Mouse (Mus musculus) ES-E14 (cell line): Measurements from ENCODE around the gene Blnk. TPM values are rescaled to one million over a fixed set of nuclear protein-coding genes. Genes with fewer than 3 reads are reported as not detected.

Source experiments
- DNase-seq: peaks from one replicate; pipeline ENCODE4 v3.0.0-alpha.2; 2013; ENCODE audit warnings: low read depth, low spot score
- H3K27ac ChIP-seq: 2 replicates; pipeline ENCODE4 v1.5.1; 2012; ENCODE audit warnings: low read depth, mild to moderate bottlenecking, low read length, moderate library complexity, mixed read lengths; ENCODE audit not compliant: poor library complexity, insufficient read depth, severe bottlenecking
- H3K36me3 ChIP-seq: 2 replicates; pipeline ENCODE4 v1.6.1; 2012; ENCODE audit warnings: mild to moderate bottlenecking, low read length, moderate library complexity, mixed read lengths; ENCODE audit not compliant: control insufficient read depth, poor library complexity, insufficient read depth, severe bottlenecking
- H3K4me1 ChIP-seq, 2 experiments: fragments of 150-350 bp in 1 of 2; sonication (generic) in 1 of 2; 2 replicates each; pipeline ENCODE4 v1.6.1; 2012; ENCODE audit warnings: low read length in 2 of 2, mild to moderate bottlenecking in 1 of 2, mixed read lengths in 1 of 2; ENCODE audit not compliant: control insufficient read depth in 2 of 2, insufficient read depth in 2 of 2, poor library complexity in 1 of 2
- H3K4me3 ChIP-seq, 2 experiments: fragments of 150-350 bp in 1 of 2; sonication (generic) in 1 of 2; 2 replicates each; pipeline ENCODE4 v1.5.1; 2012; ENCODE audit warnings: low read length in 2 of 2, low read depth in 1 of 2, mild to moderate bottlenecking in 1 of 2, mixed read lengths in 1 of 2; ENCODE audit not compliant: insufficient read depth in 1 of 2, poor library complexity in 1 of 2, severe bottlenecking in 1 of 2
- H3K9ac ChIP-seq: 2 replicates; pipeline ENCODE4 v1.6.1; 2012; ENCODE audit warnings: low read depth, mild to moderate bottlenecking, low read length, mixed read lengths; ENCODE audit not compliant: poor library complexity, insufficient read depth, severe bottlenecking
- H3K9me3 ChIP-seq: fragments of 150-350 bp; sonication (generic); 2 replicates; pipeline ENCODE4 v1.6.1; 2012; ENCODE audit warnings: low read depth, mild to moderate bottlenecking, low read length; ENCODE audit not compliant: control insufficient read depth, insufficient read depth
- CHD2 ChIP-seq: IDR thresholded peaks from 2 replicates; pipeline ENCODE4 v1.6.1; 2014; ENCODE audit warnings: mild to moderate bottlenecking, low read depth, low read length, inconsistent platforms
- HCFC1 ChIP-seq: IDR thresholded peaks from 2 replicates; pipeline ENCODE4 v1.6.1; 2012; ENCODE audit warnings: low read length, inconsistent platforms, borderline replicate concordance; ENCODE audit not compliant: insufficient read depth
- MAFK ChIP-seq: IDR thresholded peaks from 2 replicates; pipeline ENCODE4 v1.6.1; 2014; ENCODE audit warnings: mild to moderate bottlenecking, low read depth, low read length, inconsistent platforms; ENCODE audit not compliant: insufficient read depth
- ZC3H11A ChIP-seq: IDR thresholded peaks from 2 replicates; pipeline ENCODE4 v1.6.1; 2012; ENCODE audit warnings: low read depth, mild to moderate bottlenecking, inconsistent platforms, low read length, borderline replicate concordance
- ZNF384 ChIP-seq: IDR thresholded peaks from 2 replicates; pipeline ENCODE4 v1.6.1; 2012; ENCODE audit warnings: low read depth, low read length, inconsistent platforms
- in situ Hi-C, 2 experiments: fragments of 600-800 bp; cut with MboI; formaldehyde crosslinking; loops; one replicate each; pipeline ENCODE4 v1.15.1; 2025; ENCODE audit warnings: low sequenced_read_pairs in 2 of 2, inconsistent platforms in 1 of 2; ENCODE audit not compliant: unreplicated experiment in 2 of 2
- total RNA-seq: library from RNA; depleted of rRNA; stranded (reverse); fragments of 300-350 nt; gene quantifications from 2 replicates; pipeline ENCODE4 v1.2.3, GENCODE M21; 2012; rRNA removed

Blnk gene
- total RNA-seq: 0.90 and 1.7 TPM in 2 replicates

- H3K36me3 ChIP-seq: no peaks in the 10 kb centered on the region
- H3K4me3 ChIP-seq: no peak within 1 kb of the TSS
- in situ Hi-C loops: no loop called here
- no peak for TF ChIP-seq MAFK
- peaks cover 7 to 14% of the 10 kb centered on the region in 2 experiments; a peak in 3 of 4 replicates for H3K4me1 ChIP-seq
- DNase-seq: no peak
- no peaks in the 10 kb centered on the region for H3K9me3 ChIP-seq
- no peak within 1 kb of the TSS for H3K27ac ChIP-seq
- no peak within 1 kb of the TSS for H3K9ac ChIP-seq
These were observed at the start of gene Blnk for GRCm38 (mm10) chr19:40994057-40994585. Gene Blnk (minus strand): TSS chr19:40994535.

GRCm38 (mm10) chr19:41039110-41039509 lies 44.8 kb upstream of the Blnk start:
- H3K27ac ChIP-seq: no peak overlapping the region
- TF ChIP-seq MAFK (no peak), ZNF384 (no peak), CHD2 (no peak), ZC3H11A (no peak), HCFC1 (no peak)
- no peak overlapping the region for H3K9ac ChIP-seq
- no peak overlapping the region for H3K4me3 ChIP-seq
- no peaks in the 10 kb centered on the region for H3K9me3 ChIP-seq
- DNase-seq: no peak
- in situ Hi-C loops: loop anchor here (25.0 kb wide), 1 partner anchor 277 kb away; no protein-coding TSS in a partner anchor
- no peaks in the 10 kb centered on the region for H3K36me3 ChIP-seq
- H3K4me1 ChIP-seq: no peaks in the 10 kb centered on the region

- H3K4me1 ChIP-seq: no peaks in the 10 kb centered on the region
- in situ Hi-C loops: loop anchor here (25.0 kb wide), 1 partner anchor 274 kb away; no protein-coding TSS in a partner anchor
- no peak overlapping the region for H3K27ac ChIP-seq
- no peaks in the 10 kb centered on the region for H3K36me3 ChIP-seq
- DNase-seq: no peak
- TF ChIP-seq ZC3H11A (no peak), HCFC1 (no peak), MAFK (no peak), CHD2 (no peak), ZNF384 (no peak)
- no peak overlapping the region for H3K9ac ChIP-seq
- H3K9me3 ChIP-seq: no peaks in the 10 kb centered on the region
- no peak overlapping the region for H3K4me3 ChIP-seq
These were observed 41.6 kb upstream of the Blnk start for GRCm38 (mm10) chr19:41035809-41036551.

GRCm38 (mm10) chr19:41031869-41032268 lies 37.5 kb upstream of the Blnk start:
- TF ChIP-seq HCFC1: no peak
- TF ChIP-seq ZC3H11A: no peak
- no peak for TF ChIP-seq ZNF384
- TF ChIP-seq CHD2: no peak
- no peak for TF ChIP-seq MAFK
- Histone ChIP-seq H3K4me1 (no peaks in the 10 kb centered on the region), H3K4me3 (no peak overlapping the region), H3K9ac (no peak overlapping the region), H3K36me3 (no peaks in the 10 kb centered on the region), H3K9me3 (no peaks in the 10 kb centered on the region), H3K27ac (no peak overlapping the region)
- DNase-seq: no peak
- in situ Hi-C loops: loop anchor here (25.0 kb wide), 1 partner anchor 270 kb away; no protein-coding TSS in a partner anchor

- no peak for DNase-seq
- TF ChIP-seq MAFK (no peak), HCFC1 (no peak), ZNF384 (no peak), ZC3H11A (no peak), CHD2 (no peak)
- no peak overlapping the region for H3K4me3 ChIP-seq
- no peaks in the 10 kb centered on the region for H3K36me3 ChIP-seq
- H3K4me1 ChIP-seq: no peaks in the 10 kb centered on the region
- H3K9me3 ChIP-seq: no peaks in the 10 kb centered on the region
- H3K9ac ChIP-seq: no peak overlapping the region
- H3K27ac ChIP-seq: no peak overlapping the region
- in situ Hi-C loops: loop anchor here (25.0 kb wide), 1 partner anchor 269 kb away; no protein-coding TSS in a partner anchor
These were observed 36.7 kb upstream of the Blnk start for GRCm38 (mm10) chr19:41031009-41031408.
